Mouse (Mus musculus): ENCODE data around the gene Adh6a. TPM values are rescaled to one million over a fixed set of nuclear protein-coding genes. Genes with fewer than 3 reads are reported as not detected.

The Adh6a gene
- total and polyA plus RNA-seq, 2 experiments from 2014 or later, result not detected

DNA sequence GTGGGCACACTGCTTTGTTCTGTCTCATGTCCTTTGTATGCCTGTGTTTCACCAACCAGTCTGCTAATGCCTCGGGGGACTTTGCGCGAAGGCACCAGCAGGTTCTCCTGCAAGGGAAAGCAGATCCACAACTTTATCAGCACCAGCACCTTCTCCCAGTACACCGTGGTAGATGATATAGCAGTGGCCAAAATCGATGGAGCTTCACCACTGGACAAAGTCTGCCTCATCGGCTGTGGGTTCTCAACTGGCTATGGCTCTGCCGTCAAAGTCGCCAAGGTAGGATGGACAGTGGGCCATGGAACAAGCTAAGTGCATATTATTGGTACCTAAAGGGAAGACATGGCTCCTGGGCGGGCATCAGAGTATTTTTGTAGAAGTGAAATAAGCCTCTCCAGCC lies 30.5 kb upstream of the Adh6a start:
- no peaks in the 10 kb centered on the region for H3K27me3 ChIP-seq (ENCODE audit: control insufficient read depth, insufficient read depth, low read length)
- no peak overlapping the region for H3K9ac ChIP-seq (replicated peaks; ENCODE audit: low read depth, low read length)
- H3K4me2 ChIP-seq (ENCODE audit: low read depth, low read length), result no peak overlapping the region
- 89% methylated on average over 9 of the region's 9 CpGs for WGBS
- H3K4me3 ChIP-seq (ENCODE audit: low read depth, low read length), result no peak overlapping the region
- no peaks in the 10 kb centered on the region for H3K9me3 ChIP-seq (replicated peaks; ENCODE audit: control insufficient read depth, low read length)
- no peak overlapping the region for H3K27ac ChIP-seq (ENCODE audit: low read depth)
- no peaks in the 10 kb centered on the region; the same call in 1 of the 2 replicates for H3K4me1 ChIP-seq (ENCODE audit: control insufficient read depth, insufficient read depth)
- TF ChIP-seq EP300 (IDR thresholded peaks at IDR 0.05; ENCODE audit: low read depth) (no peak), CTCF (IDR thresholded peaks at IDR 0.05; ENCODE audit: low read depth) (no peak)
- DNase-seq (ENCODE audit: low spot score) (no peak), ATAC-seq (ENCODE audit: insufficient read depth, low read depth) (no peak)
- H3K36me3 ChIP-seq (replicated peaks; ENCODE audit: control insufficient read depth, insufficient read depth, low read length), result no peaks in the 10 kb centered on the region

DNA sequence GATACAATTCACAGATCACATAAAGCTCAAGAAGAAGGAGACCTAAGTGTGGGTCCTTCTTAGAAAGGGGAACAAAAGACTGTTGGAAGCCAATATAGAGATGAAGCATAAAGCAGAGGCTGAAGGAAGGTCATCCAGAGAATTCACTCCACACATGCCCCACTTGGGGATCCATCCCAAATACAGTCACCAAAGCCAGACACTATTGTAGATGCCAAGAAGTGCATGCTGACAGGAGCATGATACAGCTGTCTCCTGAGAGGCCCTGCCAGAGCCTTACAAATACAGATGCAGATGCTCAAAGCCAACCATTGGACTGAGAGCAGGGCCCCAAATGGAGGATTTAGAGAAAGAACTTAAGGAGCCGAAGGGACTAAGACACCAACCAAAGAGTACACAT lies 29.3 kb upstream of the Adh6a start:
- TF ChIP-seq EP300 (IDR thresholded peaks at IDR 0.05; ENCODE audit: low read depth), result no peak
- no peak for TF ChIP-seq CTCF (IDR thresholded peaks at IDR 0.05; ENCODE audit: low read depth)
- no peaks in the 10 kb centered on the region for H3K9me3 ChIP-seq (replicated peaks; ENCODE audit: control insufficient read depth, low read length)
- H3K27ac ChIP-seq (ENCODE audit: low read depth), result no peak overlapping the region
- H3K4me2 ChIP-seq (ENCODE audit: low read depth, low read length), result no peak overlapping the region
- no peak overlapping the region for H3K9ac ChIP-seq (replicated peaks; ENCODE audit: low read depth, low read length)
- H3K4me3 ChIP-seq (ENCODE audit: low read depth, low read length), result no peak overlapping the region
- no peaks in the 10 kb centered on the region for H3K36me3 ChIP-seq (replicated peaks; ENCODE audit: control insufficient read depth, insufficient read depth, low read length)
- WGBS, result 84% methylated on average over 1 of the region's 1 CpGs
- DNase-seq (ENCODE audit: low spot score), result no peak
- no peaks in the 10 kb centered on the region for H3K4me1 ChIP-seq (ENCODE audit: control insufficient read depth, insufficient read depth)
- H3K27me3 ChIP-seq (ENCODE audit: control insufficient read depth, insufficient read depth, low read length), result no peaks in the 10 kb centered on the region
- no peak for ATAC-seq (ENCODE audit: insufficient read depth, low read depth)

DNA sequence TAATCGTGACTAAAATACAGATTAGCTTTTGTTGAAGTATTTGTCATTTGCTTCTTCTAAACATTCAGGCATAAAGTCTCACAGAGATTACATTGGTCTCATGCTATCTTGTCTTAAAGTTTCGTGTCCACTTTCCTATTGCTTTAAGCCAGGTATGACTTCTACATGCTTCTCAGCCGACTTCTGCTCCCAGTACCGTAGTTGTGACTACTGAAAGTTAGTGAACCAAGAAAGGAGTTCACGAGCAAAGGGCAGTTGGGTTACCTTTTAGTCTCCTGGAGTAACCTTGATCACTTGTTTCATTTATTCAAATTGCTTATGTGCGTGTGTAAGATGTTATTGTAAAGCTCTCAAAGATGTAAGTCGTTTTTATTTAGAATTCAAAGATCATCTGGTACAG lies 27.1 kb upstream of the Adh6a start:
- Histone ChIP-seq H3K4me3 (ENCODE audit: low read depth, low read length) (no peak overlapping the region), H3K27me3 (ENCODE audit: control insufficient read depth, insufficient read depth, low read length) (no peaks in the 10 kb centered on the region), H3K27ac (ENCODE audit: low read depth) (no peak overlapping the region), H3K36me3 (replicated peaks; ENCODE audit: control insufficient read depth, insufficient read depth, low read length) (no peaks in the 10 kb centered on the region), H3K4me1 (ENCODE audit: control insufficient read depth, insufficient read depth) (no peaks in the 10 kb centered on the region), H3K9me3 (replicated peaks; ENCODE audit: control insufficient read depth, low read length) (no peaks in the 10 kb centered on the region), H3K9ac (replicated peaks; ENCODE audit: low read depth, low read length) (no peak overlapping the region), H3K4me2 (ENCODE audit: low read depth, low read length) (no peak overlapping the region)
- no peak for ATAC-seq (ENCODE audit: insufficient read depth, low read depth)
- TF ChIP-seq EP300 (IDR thresholded peaks at IDR 0.05; ENCODE audit: low read depth) (no peak), CTCF (IDR thresholded peaks at IDR 0.05; ENCODE audit: low read depth) (no peak)
- DNase-seq (ENCODE audit: low spot score), result no peak
- WGBS, result 82% methylated on average over 7 of the region's 7 CpGs

- H3K4me3 ChIP-seq (ENCODE audit: low read depth, low read length), result no peak overlapping the region
- ATAC-seq (ENCODE audit: insufficient read depth, low read depth) (no peak), DNase-seq (ENCODE audit: low spot score) (no peak)
- no peaks in the 10 kb centered on the region for H3K36me3 ChIP-seq (replicated peaks; ENCODE audit: control insufficient read depth, insufficient read depth, low read length)
- no peak overlapping the region for H3K9ac ChIP-seq (replicated peaks; ENCODE audit: low read depth, low read length)
- H3K9me3 ChIP-seq (replicated peaks; ENCODE audit: control insufficient read depth, low read length), result no peaks in the 10 kb centered on the region
- H3K27me3 ChIP-seq (ENCODE audit: control insufficient read depth, insufficient read depth, low read length), result no peaks in the 10 kb centered on the region
- no peak overlapping the region for H3K4me2 ChIP-seq (ENCODE audit: low read depth, low read length)
- WGBS, result 79% methylated on average over 4 of the region's 4 CpGs
- H3K27ac ChIP-seq (ENCODE audit: low read depth), result no peak overlapping the region
- no peaks in the 10 kb centered on the region for H3K4me1 ChIP-seq (ENCODE audit: control insufficient read depth, insufficient read depth)
- TF ChIP-seq EP300 (IDR thresholded peaks at IDR 0.05; ENCODE audit: low read depth) (no peak), CTCF (IDR thresholded peaks at IDR 0.05; ENCODE audit: low read depth) (no peak)
Observed at GRCm38 (mm10) chr3:138287686-138288085, 25.4 kb upstream of the Adh6a start.

DNA sequence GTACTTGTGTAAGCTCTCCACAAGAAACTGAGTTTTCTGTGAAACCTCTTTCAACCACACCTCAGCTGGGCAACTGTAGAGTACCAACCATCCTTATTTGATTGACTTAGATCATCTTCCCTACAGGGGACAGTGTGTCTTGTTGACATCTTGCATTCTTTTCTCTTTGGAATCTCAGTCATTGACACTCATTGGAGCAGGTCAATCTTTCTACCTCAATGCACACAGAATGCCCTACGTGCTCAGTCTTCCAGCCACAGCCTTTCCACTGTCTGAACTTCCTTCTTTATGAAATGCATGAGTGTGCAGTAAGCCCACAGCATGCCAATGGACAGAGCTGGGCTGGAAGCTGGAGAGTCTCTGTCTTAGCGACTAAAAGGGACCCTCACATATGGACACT lies 22.4 kb upstream of the Adh6a start:
- no peak for ATAC-seq (ENCODE audit: insufficient read depth, low read depth)
- H3K4me1 ChIP-seq (ENCODE audit: control insufficient read depth, insufficient read depth), result no peaks in the 10 kb centered on the region
- no peaks in the 10 kb centered on the region for H3K36me3 ChIP-seq (replicated peaks; ENCODE audit: control insufficient read depth, insufficient read depth, low read length)
- H3K27me3 ChIP-seq (ENCODE audit: control insufficient read depth, insufficient read depth, low read length), result no peaks in the 10 kb centered on the region
- no peak for TF ChIP-seq CTCF (IDR thresholded peaks at IDR 0.05; ENCODE audit: low read depth)
- TF ChIP-seq EP300 (IDR thresholded peaks at IDR 0.05; ENCODE audit: low read depth), result no peak
- no peaks in the 10 kb centered on the region; the same call in 1 of the 2 replicates for H3K9me3 ChIP-seq (replicated peaks; ENCODE audit: control insufficient read depth, low read length)
- H3K4me2 ChIP-seq (ENCODE audit: low read depth, low read length), result no peak overlapping the region
- H3K4me3 ChIP-seq (ENCODE audit: low read depth, low read length), result no peak overlapping the region
- H3K9ac ChIP-seq (replicated peaks; ENCODE audit: low read depth, low read length), result no peak overlapping the region
- WGBS, result 78% methylated on average over 2 of the region's 2 CpGs
- no peak for DNase-seq (ENCODE audit: low spot score)
- H3K27ac ChIP-seq (ENCODE audit: low read depth), result no peak overlapping the region

DNA sequence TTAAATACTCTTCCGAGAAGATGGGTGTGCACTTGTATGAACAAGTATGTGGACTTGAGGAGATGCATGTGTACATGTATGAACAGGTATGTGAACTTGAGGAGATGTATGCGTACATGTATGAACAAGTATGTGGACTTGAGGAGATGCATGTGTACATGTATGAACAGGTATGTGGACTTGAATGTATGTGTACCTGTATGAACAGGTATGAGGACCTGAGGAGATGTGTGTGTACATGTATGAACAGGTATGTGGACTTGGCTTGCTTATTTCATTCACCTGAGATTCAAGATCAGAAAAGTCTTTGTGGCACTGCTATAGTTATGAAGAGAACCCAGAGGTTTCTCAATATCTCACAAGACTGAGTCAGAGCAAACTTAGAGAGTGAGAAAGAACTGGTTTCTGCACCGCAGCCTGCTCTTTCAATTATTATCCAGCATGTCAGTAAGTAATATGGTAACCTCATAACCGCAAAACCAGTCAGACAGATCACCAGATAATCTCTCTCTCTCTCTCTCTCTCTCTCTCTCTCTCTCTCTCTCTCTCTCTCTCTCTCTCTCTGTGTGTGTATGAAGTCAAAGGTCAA lies 21.5 kb upstream of the Adh6a start:
- Histone ChIP-seq H3K4me1 (ENCODE audit: control insufficient read depth, insufficient read depth) (no peaks in the 10 kb centered on the region), H3K27ac (ENCODE audit: low read depth) (no peak overlapping the region), H3K9ac (replicated peaks; ENCODE audit: low read depth, low read length) (no peak overlapping the region), H3K9me3 (replicated peaks; ENCODE audit: control insufficient read depth, low read length) (no peaks in the 10 kb centered on the region; the same call in 1 of the 2 replicates), H3K27me3 (ENCODE audit: control insufficient read depth, insufficient read depth, low read length) (no peaks in the 10 kb centered on the region), H3K4me3 (ENCODE audit: low read depth, low read length) (no peak overlapping the region), H3K4me2 (ENCODE audit: low read depth, low read length) (no peak overlapping the region), H3K36me3 (replicated peaks; ENCODE audit: control insufficient read depth, insufficient read depth, low read length) (no peaks in the 10 kb centered on the region)
- TF ChIP-seq CTCF (IDR thresholded peaks at IDR 0.05; ENCODE audit: low read depth) (no peak), EP300 (IDR thresholded peaks at IDR 0.05; ENCODE audit: low read depth) (no peak)
- ATAC-seq (ENCODE audit: insufficient read depth, low read depth), result no peak
- 86% methylated on average over 4 of the region's 4 CpGs for WGBS
- DNase-seq (ENCODE audit: low spot score), result no peak
